Mouse (Mus musculus) bone marrow, adult 2 months (tissue): ENCODE results near the gene Clec2d. TPM values are rescaled to one million over a fixed set of nuclear protein-coding genes. Genes with fewer than 3 reads are reported as not detected.

Source experiments
- H3K27ac ChIP-seq: fragments of 200-500 bp; 2 replicates; pipeline ENCODE4 v1.5.1; 2012; ENCODE audit warnings: low read depth, mild to moderate bottlenecking, control low read depth, inconsistent platforms, low read length; ENCODE audit not compliant: control insufficient read depth, poor library complexity, insufficient read depth
- H3K4me1 ChIP-seq: fragments of 200-500 bp; 2 replicates; pipeline ENCODE4 v1.6.1; 2011; ENCODE audit warnings: low read length; ENCODE audit not compliant: control insufficient read depth, insufficient read depth
- H3K4me3 ChIP-seq: fragments of 200-500 bp; replicated peaks from 2 replicates; pipeline ENCODE3; 2011; ENCODE audit warnings: mild to moderate bottlenecking, low read depth, low read length, control low read depth; ENCODE audit not compliant: control insufficient read depth
- CTCF ChIP-seq: fragments of 200-500 bp; IDR thresholded peaks from 2 replicates; pipeline ENCODE4 v1.5.1; 2011; ENCODE audit warnings: low read length, control low read depth; ENCODE audit not compliant: control insufficient read depth, insufficient read depth
- POLR2A ChIP-seq: fragments of 200-500 bp; IDR thresholded peaks from 2 replicates; pipeline ENCODE4 v1.6.1; 2011; ENCODE audit warnings: low read depth, mild to moderate bottlenecking, control low read depth, low read length, borderline replicate concordance; ENCODE audit not compliant: control insufficient read depth
- WGBS: fragments of 180-500 bp; shearing (Covaris S2); methylation state at CpG from one replicate; pipeline ENCODE4 v1.1.7; 2018; 5-methylcytosine and 5-hydroxymethylcytosine counted together
- polyA plus RNA-seq: library from polyadenylated mRNA; stranded (reverse); fragments of >200 nt; gene quantifications from 2 replicates; pipeline ENCODE4 v1.2.4, GENCODE M21; 2011; ENCODE audit warnings: low replicate concordance; ENCODE audit not compliant: missing spikeins, insufficient read depth, insufficient read length

Gene Clec2d
- 57.9 and 122 TPM in 2 replicates for polyA plus RNA-seq

DNA sequence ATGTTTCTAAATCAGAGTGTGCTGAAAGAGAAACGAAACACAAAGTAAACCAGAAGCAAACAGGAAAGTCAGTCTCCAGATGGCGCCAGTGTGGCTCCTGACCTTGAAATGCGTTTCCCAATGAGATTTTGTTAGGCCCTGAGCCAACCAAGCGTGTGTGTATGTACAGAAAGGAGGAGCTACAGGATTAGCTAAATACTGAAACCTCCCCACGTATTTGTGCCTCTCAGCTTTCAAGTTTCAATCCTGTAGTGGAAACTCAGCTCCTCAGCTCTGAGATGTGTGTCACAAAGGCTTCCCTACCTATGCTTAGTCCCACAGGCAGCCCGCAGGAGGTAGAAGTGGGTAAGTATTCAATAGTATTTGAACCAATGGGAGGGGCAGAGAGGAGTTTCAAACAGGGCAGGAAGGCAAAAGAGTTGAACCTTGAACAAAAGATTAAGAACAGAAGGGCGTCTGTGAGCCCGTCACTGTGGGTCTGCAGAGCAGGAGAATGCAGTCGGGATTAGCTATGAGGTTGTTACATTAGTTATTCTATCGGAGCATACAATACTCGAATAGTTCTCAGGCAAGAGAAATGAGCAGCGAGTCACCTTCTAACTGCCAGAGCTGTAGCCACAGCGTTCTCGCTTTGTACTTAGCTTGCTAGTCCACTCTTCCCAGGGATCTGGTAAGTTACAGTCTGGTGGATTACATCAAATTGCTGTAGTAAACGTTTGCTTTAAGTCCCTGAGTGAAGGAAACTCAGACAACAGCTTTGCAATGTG is at the start of gene Clec2d:
Gene Clec2d (plus strand): TSS at position 213 of the 767 bp plus-strand sequence.
- under 1% methylated on average over 15 of the region's 15 CpGs for WGBS
- Histone ChIP-seq H3K4me1 (no peaks in the 10 kb centered on the region; the same call in 1 of the 2 replicates), H3K27ac (peak within 1 kb of the TSS; percentile 77), H3K4me3 (peak within 1 kb of the TSS; percentile 81)
- TF ChIP-seq POLR2A (no peak), CTCF (peak; percentile 63)

DNA sequence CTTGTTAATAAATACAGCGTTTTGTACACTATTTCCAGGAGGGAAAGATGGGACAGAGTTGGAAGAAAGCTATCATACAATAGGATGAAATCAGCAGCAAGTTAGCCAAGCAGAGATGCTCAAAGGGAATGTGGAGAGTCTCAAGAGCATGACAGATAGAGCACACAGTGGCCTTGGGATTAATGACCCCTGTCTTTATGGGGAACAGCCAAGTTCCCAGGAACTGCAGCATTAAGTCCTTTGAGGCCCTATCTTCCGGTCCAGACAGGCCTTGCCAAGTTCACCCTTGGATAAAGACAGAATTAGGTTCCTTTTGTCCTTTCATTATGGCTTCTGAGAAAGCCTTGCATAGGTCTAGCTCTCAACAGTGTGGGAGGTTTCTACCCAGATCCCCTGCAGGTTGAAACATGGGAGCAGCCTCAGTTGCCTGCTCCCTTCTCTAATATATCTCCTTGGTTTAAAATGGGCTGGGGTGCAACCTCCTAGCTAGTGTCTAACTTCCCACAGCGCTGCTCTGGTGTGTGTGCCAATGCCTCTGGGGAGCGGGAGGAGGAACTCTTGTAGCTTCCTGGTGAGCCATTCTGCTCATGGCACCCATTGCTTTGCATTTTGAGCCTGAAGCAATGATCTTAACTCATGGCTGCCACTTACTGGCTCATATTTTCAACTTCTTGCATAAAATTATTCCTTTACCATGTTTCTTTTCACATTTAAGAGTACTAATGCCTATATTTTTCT is 47.6 kb upstream of the Clec2d start:
- WGBS: 52% methylated on average over 4 of the region's 4 CpGs
- Histone ChIP-seq H3K4me1 (no peaks in the 10 kb centered on the region), H3K4me3 (no peak overlapping the region), H3K27ac (no peak overlapping the region)
- TF ChIP-seq POLR2A: no peak
- no peak for TF ChIP-seq CTCF

DNA sequence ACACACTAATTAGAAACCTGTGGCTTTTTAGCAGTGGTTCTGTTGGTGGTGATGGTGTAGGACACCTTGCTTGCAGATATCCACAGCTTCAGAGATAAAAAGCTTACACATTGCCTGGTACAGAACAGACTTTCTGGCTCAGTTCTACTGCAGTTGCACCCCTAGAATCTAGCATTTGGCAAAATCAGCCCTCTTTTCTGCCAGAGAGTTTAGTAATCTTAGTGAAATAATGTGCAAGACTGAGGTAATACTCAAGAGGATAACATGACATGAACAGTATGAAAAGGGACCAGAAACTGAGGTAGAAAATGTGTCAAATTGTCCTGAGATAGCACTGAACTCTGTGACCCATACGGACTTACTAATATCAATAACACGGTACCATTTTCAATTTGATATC is 33.6 kb upstream of the Clec2d start:
- Histone ChIP-seq H3K4me3 (no peak overlapping the region), H3K27ac (no peak overlapping the region), H3K4me1 (no peaks in the 10 kb centered on the region; the same call in 1 of the 2 replicates)
- 86% methylated on average over 2 of the region's 2 CpGs for WGBS
- TF ChIP-seq POLR2A (no peak), CTCF (no peak)

DNA sequence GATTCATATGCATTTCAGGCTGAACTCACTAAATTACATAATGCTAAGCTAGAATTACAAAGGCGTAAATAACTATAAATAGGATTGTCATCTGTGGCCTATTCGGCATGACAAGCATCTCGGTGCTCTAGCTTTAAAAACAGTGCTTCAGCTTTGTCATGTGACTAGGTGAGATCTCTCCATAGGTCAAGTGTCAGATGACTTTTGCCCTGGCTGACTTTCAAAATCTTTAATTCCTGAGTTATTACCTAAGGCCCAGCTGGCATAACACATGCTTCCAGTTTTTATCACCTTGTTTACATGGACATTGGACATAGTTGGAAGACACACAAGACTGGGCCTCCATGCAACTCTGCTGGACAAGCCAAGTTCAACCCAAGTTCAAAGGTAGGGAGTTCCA is 20.3 kb upstream of the Clec2d start:
- no peak overlapping the region for H3K4me3 ChIP-seq
- H3K4me1 ChIP-seq: no peaks in the 10 kb centered on the region; the same call in 1 of the 2 replicates
- WGBS: 86% methylated on average over 3 of the region's 3 CpGs
- H3K27ac ChIP-seq: no peak overlapping the region
- no peak for TF ChIP-seq CTCF
- no peak for TF ChIP-seq POLR2A

DNA sequence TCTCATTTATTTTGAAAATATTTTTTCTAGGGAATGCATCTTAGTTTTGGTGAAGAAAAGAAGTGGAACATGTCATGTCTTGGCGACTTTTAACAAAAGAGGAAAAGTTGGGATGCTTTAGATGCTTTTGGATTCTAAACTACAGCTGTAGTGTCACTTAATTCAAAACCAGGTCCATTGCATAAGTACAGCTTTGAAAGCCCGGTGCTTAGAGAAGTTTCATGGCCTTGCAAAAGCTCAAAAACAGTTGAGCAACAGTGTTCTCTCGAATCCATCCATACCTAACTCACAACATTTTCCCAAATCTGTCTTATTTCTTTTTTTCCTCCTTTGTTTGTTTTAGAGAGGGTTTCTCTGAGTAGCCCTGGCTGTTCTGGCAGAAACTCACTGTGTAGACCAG is 19.3 kb upstream of the Clec2d start:
- Histone ChIP-seq H3K4me3 (no peak overlapping the region), H3K4me1 (no peaks in the 10 kb centered on the region; the same call in 1 of the 2 replicates), H3K27ac (no peak overlapping the region)
- no peak for TF ChIP-seq CTCF
- TF ChIP-seq POLR2A: no peak
- 44% methylated on average over 3 of the region's 3 CpGs for WGBS

DNA sequence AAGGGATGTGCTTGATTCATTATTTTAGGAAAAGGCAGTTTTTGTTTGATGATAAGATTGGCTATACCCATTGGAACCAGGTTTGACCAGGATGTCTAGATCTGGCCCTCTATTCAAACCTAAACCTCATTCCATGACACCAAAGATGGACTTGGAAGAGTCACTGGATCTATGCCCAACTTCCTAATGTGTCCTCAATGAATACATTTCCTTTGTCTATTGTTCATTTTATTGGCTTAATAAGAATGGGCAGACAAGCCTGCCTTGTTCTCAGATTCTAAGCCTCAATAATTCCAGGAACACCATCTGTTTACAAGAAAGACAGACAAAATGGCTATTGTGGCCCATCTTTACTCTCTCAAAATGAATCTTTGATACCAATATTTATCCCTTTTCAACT is 18.5 kb upstream of the Clec2d start:
- no peak overlapping the region for H3K4me3 ChIP-seq
- no peak for TF ChIP-seq CTCF
- H3K27ac ChIP-seq: no peak overlapping the region
- no peaks in the 10 kb centered on the region; the same call in 1 of the 2 replicates for H3K4me1 ChIP-seq

DNA sequence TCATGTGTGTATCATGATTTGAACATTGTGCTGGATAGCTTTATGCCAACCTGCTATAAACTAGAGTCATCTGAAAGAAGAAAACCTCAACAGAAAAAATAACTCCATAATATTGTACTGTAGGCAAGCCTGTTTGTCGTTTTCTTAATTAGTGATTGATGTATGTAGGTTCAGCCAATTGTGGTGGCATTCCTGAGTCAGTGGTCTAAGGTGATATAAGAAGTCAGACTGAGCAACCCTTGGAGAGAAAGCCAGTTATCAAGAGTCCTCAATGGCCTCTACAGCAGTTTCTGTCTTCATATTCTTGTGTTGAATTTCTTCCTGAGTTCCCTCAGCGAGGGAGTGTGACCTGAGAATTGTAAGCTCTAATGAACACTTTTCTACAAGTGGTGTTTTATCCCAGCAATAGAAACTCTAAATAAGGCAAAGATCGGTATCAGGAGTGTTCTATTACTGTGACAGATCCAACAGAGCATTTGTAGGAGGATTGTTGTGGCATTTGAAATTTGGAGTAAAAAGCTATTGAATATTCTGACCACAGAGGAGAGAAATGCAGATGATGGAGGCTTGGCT is 17.7 kb upstream of the Clec2d start:
- no peak for TF ChIP-seq CTCF
- no peak for TF ChIP-seq POLR2A
- no peak overlapping the region for H3K4me3 ChIP-seq
- no peaks in the 10 kb centered on the region; the same call in 1 of the 2 replicates for H3K4me1 ChIP-seq
- H3K27ac ChIP-seq: no peak overlapping the region
- WGBS: 73% methylated on average over 3 of the region's 3 CpGs

DNA sequence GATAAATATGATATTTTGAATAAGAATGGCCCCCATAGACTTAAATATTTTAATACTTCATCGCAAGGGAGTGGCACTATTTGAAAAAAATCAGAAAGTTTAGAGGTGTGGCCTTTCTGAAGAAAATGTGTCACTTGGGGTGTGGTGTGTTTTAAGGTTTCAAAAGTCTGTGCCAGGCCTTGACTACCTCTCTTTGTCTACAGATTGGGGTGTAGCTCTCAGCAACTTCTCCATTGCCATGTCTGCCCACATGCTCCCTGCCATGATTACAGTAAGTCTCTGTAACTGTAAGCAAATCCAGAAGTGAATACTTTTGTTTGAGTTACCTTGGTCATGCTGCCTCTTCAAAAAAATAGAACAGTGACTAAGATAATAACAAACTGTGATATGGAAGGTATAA is 16.8 kb upstream of the Clec2d start:
- 98% methylated on average over 1 of the region's 1 CpGs for WGBS
- Histone ChIP-seq H3K4me1 (no peaks in the 10 kb centered on the region; the same call in 1 of the 2 replicates), H3K27ac (no peak overlapping the region), H3K4me3 (no peak overlapping the region)
- TF ChIP-seq CTCF: no peak
- TF ChIP-seq POLR2A: no peak

DNA sequence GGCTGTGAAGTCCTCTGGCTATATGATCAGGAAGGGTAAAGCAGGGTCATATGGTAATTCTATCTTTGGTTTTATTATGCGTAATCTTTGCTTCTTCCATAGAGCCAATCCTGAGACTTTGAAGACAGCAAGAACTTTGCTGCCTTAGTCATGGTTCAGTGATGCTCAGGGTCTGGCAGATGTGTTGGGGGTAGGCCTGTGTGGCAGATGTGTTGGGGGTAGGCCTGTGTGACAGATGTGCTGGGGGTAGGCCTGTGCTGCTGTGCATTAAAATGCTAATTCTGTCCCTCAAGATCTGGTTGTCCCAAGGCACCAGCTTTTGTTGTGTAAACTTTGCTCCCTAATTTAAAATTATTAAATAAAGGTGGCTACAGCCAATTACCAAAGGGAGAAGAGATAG is 9.5 kb upstream of the Clec2d start:
- 97% methylated on average over 1 of the region's 1 CpGs for WGBS
- H3K4me1 ChIP-seq: peaks cover 2% of the 10 kb centered on the region; the same call in 1 of the 2 replicates
- no peak overlapping the region for H3K4me3 ChIP-seq
- no peak overlapping the region for H3K27ac ChIP-seq
- TF ChIP-seq CTCF: no peak
- TF ChIP-seq POLR2A: no peak
